Mouse (Mus musculus) forebrain, embryonic 12.5 days (tissue): ENCODE results near the gene Th. TPM values are rescaled to one million over a fixed set of nuclear protein-coding genes. Genes with fewer than 3 reads are reported as not detected.

ENCODE experiments used
- ATAC-seq: fragments of 200-750 bp; cut with Nextera tagmentation; 2 replicates; pipeline ENCODE4 v1.8.0; 2017; ENCODE audit warnings: moderate TSS enrichment; ENCODE audit not compliant: low FRiP score
- H3K27ac ChIP-seq: fragments of 300-500 bp; sonication (generic); 2 replicates; pipeline ENCODE4 v1.5.1; 2016; ENCODE audit warnings: mild to moderate bottlenecking
- H3K27me3 ChIP-seq: fragments of 300-500 bp; sonication (generic); 2 replicates; pipeline ENCODE4 v1.6.1; 2016; ENCODE audit warnings: mild to moderate bottlenecking
- H3K36me3 ChIP-seq: fragments of 300-500 bp; sonication (generic); replicated peaks from 2 replicates; pipeline ENCODE4 v1.6.1; 2016; ENCODE audit warnings: mild to moderate bottlenecking
- H3K4me1 ChIP-seq: fragments of 300-500 bp; sonication (generic); 2 replicates; pipeline ENCODE4 v1.6.1; 2016
- H3K4me2 ChIP-seq: fragments of 300-500 bp; sonication (generic); 2 replicates; pipeline ENCODE4 v1.6.1; 2016; ENCODE audit warnings: mild to moderate bottlenecking, moderate library complexity
- H3K4me3 ChIP-seq: fragments of 300-500 bp; sonication (generic); replicated peaks from 2 replicates; pipeline ENCODE4 v1.5.1; 2016; ENCODE audit warnings: mild to moderate bottlenecking
- H3K9ac ChIP-seq: fragments of 300-500 bp; sonication (generic); 2 replicates; pipeline ENCODE4 v1.6.1; 2016; ENCODE audit warnings: mild to moderate bottlenecking
- H3K9me3 ChIP-seq: fragments of 300-500 bp; sonication (generic); 2 replicates; pipeline ENCODE4 v1.6.1; 2016
- WGBS: fragments of 180-500 bp; shearing (Covaris S2); methylation state at CpG from one replicate; pipeline ENCODE4 v1.1.7; 2016; 5-methylcytosine and 5-hydroxymethylcytosine counted together
- polyA plus RNA-seq: library from polyadenylated mRNA; unstranded; fragments of >200 nt; fragmentation: Nextera tagmentation; extraction: Ambion mirVana; gene quantifications from 2 replicates; pipeline ENCODE4 v1.2.1, GENCODE M21; 2016

Th gene
- polyA plus RNA-seq, 1 experiment from 2014 or later = 13.9 TPM

DNA sequence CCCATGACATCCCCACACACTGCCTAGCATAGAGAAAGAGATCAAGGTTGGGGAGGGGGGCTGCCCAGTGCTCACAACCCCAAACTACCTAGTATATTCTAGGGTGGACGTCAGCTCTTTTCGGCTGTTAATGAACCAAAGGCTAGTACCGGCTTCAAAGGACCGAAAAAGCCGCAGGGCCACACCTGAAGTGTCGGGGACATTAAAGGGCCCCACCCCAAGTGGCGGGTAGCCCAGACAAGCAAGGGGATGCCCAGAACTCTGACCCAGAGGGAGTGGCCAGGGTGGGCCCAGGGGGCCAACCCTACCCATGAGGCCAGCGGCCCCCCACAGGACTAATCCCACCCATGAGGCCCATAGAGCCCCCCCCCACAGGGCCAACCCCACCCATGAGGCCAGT lies 3.6 kb downstream of the Th start:
- Histone ChIP-seq H3K27ac (no peak overlapping the region), H3K36me3 (no peaks in the 10 kb centered on the region), H3K4me3 (no peak overlapping the region), H3K9me3 (no peaks in the 10 kb centered on the region), H3K9ac (no peak overlapping the region), H3K27me3 (no peaks in the 10 kb centered on the region), H3K4me1 (no peaks in the 10 kb centered on the region), H3K4me2 (no peak overlapping the region)
- no peak for ATAC-seq
- 84% methylated on average over 7 of the region's 8 CpGs for WGBS

DNA sequence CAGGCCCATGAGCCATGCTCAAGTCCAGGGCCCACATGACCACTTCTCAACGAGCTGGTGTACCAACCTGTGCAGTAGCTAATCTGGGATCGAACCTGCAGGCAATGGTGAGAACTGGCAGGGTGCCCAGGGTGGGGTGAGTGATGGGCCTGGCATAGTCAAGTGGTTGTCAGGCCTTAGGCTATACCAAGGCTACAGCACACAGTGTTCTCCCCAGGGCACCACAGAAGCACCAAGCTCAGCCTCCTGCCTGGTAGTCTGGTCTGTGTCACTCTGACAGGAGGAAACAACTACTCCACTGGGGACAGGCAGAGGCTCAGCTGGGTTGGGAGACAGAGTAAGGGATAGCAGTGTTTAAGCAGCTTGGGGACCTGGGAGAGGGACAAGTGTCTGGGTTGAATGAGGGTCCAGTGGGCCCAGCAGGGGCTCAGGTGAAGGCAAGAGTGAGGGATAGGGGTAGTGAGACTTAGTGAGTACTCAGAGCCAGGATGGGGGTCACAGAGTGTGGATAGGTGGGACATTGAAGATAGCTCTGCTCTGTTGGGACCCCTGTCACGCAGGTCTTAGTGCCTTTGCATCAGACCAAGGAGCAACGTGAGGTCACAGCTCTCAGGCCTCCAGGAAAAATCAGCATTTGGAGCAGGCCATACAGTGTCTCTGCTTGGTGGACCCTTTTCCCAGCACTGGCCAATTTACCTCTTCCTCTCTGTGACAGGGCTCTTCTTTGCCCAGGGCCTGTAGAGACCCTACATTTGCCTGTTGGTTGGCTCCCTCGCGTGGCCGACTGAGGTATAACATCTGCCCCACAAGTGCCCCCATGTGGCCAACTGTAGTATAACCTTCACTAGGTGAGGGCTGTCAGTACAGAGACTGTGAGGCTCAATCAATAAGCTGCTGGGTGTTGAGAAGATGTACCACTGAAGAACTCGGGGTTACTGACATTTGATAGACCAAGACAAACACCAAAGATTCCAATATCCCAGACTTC lies 12.0 kb downstream of the Th start:
- peak; percentile 87 for ATAC-seq
- WGBS = 29% methylated on average over 8 of the region's 8 CpGs
- Histone ChIP-seq H3K27ac (no peak overlapping the region), H3K4me2 (no peak overlapping the region), H3K9me3 (no peaks in the 10 kb centered on the region), H3K27me3 (0 out of 2 replicates have a peak, but pooled peaks cover 11% of the 10 kb centered on the region), H3K36me3 (no peaks in the 10 kb centered on the region), H3K9ac (no peak overlapping the region), H3K4me1 (peaks cover 6% of the 10 kb centered on the region), H3K4me3 (no peak overlapping the region)

DNA sequence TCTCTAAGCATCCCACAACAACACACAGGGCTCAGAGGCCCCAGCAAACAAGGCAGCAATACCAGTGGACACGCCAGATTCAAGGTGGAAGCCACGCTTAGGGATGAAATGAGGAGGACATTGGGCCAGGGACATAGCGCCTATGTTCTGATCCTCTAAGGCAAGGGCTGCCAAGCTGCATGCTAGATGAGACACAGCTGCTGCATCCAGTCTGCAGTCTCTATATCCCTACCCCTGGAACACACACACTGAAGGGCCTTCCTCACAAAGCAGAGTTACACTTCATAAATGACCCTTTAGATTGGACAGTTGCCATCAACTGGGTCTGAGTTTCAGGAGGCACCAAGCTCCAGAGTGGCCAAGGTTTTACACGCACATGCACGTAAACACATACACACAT lies 13.3 kb downstream of the Th start:
- 92% methylated on average over 5 of the region's 5 CpGs for WGBS
- Histone ChIP-seq H3K27me3 (0 out of 2 replicates have a peak, but pooled peaks cover 11% of the 10 kb centered on the region), H3K4me3 (no peak overlapping the region), H3K36me3 (no peaks in the 10 kb centered on the region), H3K9me3 (no peaks in the 10 kb centered on the region), H3K4me1 (peaks cover 6% of the 10 kb centered on the region), H3K4me2 (no peak overlapping the region), H3K9ac (no peak overlapping the region), H3K27ac (no peak overlapping the region)
- ATAC-seq = no peak

DNA sequence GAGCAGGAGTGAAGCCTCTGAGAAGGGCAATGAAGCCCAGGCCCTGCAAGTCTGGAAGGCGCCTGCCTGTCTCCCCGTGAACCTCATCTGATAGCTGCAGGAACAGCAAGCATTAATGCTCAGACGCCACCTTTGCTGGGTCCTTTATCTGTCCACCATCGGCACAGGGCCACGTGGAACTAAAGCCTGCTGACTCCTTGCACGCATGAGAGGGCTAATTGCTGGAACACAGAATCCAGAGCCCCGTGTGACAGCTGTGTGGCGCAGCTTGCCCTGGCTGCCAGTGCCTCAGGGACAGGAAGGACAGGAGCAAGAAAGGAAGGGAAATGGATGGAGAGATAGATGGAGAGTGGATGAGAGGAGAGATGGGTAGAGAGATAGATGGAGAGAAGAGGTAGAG lies 14.8 kb downstream of the Th start:
- no peaks in the 10 kb centered on the region for H3K9me3 ChIP-seq
- no peak; the same call in 1 of the 2 replicates for ATAC-seq
- H3K36me3 ChIP-seq = no peaks in the 10 kb centered on the region
- no peak overlapping the region for H3K4me2 ChIP-seq
- H3K4me3 ChIP-seq = no peak overlapping the region
- 37% methylated on average over 8 of the region's 8 CpGs for WGBS
- H3K27me3 ChIP-seq = 0 out of 2 replicates have a peak, but pooled peaks cover 11% of the 10 kb centered on the region
- H3K9ac ChIP-seq = no peak overlapping the region
- H3K4me1 ChIP-seq = peaks cover 6% of the 10 kb centered on the region
- peak overlapping the region; percentile 53; the same call in 1 of the 2 replicates for H3K27ac ChIP-seq

DNA sequence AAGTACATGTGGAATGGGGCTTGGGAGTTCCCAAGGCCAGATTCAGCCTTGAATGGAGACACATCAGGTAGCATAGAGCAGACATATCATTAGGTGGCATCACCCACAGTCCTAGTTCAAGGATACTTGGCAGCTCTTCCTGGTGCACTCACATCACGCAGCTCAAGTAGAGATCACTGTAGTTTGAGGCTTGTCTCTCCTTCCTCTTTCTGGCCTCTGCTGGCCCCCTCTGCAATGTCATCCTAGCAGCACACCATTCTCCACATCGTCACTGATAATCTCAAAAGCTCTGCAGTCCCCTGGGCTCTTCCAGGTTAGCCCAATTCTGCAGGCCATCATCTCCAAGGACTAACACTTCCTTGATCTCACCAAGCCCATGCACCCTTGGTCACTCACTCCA lies 19.2 kb downstream of the Th start:
- peaks cover 9% of the 10 kb centered on the region; the same call in 1 of the 2 replicates for H3K27me3 ChIP-seq
- no peak overlapping the region for H3K4me2 ChIP-seq
- no peak overlapping the region for H3K4me3 ChIP-seq
- H3K36me3 ChIP-seq = no peaks in the 10 kb centered on the region
- 91% methylated on average over 2 of the region's 2 CpGs for WGBS
- no peaks in the 10 kb centered on the region for H3K9me3 ChIP-seq
- H3K4me1 ChIP-seq = peaks cover 6% of the 10 kb centered on the region
- ATAC-seq = no peak
- H3K27ac ChIP-seq = no peak overlapping the region
- no peak overlapping the region for H3K9ac ChIP-seq

DNA sequence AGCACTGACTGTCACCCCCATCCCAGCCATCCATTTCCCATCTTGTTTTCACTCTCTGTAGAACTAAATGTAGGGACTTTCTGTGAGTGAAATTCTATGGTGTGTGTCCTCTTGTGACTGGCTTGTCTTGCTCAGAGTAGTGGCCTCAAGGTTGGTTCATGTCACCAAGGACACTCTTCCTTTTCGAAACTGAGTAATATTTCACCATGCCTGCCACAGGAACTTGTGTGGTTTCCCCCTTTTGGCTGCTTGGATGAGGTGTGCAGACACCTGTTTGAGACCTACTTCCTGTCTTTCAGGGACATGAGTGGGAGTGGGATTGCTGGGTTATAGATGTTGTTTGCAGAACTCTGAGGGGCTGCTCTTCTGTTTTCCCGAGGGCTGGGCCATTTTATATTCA lies 20.8 kb downstream of the Th start:
- Histone ChIP-seq H3K4me3 (no peak overlapping the region), H3K4me1 (peaks cover 6% of the 10 kb centered on the region; the same call in 1 of the 2 replicates), H3K4me2 (no peak overlapping the region), H3K9ac (no peak overlapping the region), H3K36me3 (no peaks in the 10 kb centered on the region), H3K9me3 (no peaks in the 10 kb centered on the region), H3K27me3 (peaks cover 9% of the 10 kb centered on the region; the same call in 1 of the 2 replicates), H3K27ac (no peak overlapping the region)
- no peak for ATAC-seq
- WGBS = 65% methylated on average over 2 of the region's 2 CpGs

DNA sequence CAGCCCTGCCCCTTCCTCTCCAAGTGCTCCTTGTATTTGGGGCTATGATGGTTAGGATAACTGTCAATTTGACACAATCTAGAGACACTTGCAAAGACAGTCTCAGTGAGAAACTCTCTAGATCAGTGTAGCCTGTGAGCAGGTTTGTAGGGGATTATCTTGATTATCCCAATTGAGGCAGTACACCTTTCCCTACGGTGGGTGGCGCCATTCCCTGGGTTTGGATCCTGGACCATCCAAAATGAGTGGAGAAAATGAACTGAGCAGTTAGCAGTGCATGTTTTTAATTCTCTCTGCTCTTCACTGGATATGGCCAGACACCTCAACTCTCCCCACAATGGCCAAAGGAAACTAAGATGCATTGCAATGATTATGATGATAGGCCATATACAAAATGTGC lies 21.3 kb downstream of the Th start:
- WGBS = 36% methylated on average over 2 of the region's 2 CpGs
- H3K4me1 ChIP-seq = peaks cover 8% of the 10 kb centered on the region; the same call in 1 of the 2 replicates

DNA sequence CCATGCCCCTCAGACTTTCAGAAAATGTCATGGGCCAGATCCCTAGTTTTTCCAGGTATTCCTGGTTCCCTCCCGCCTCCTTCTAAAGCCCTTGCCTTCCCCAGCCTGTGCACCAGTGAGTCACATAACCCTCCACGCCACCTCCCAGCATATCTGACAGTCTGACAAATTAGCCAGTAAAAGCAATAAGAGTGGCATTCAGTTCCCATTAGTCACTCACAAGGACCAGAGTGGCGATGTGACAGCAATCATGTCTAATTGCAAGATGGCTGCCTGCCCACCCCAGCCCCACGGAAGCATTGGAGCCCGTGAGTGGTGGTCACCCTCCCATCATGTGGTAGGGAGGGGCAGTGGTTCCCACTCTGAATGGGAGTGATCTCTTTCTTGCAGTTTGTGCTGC lies 25.3 kb downstream of the Th start:
- H3K36me3 ChIP-seq = no peaks in the 10 kb centered on the region
- peak overlapping the region; percentile 74 for H3K27ac ChIP-seq
- no peaks in the 10 kb centered on the region for H3K9me3 ChIP-seq
- no peak overlapping the region for H3K4me3 ChIP-seq
- no peak overlapping the region for H3K9ac ChIP-seq
- WGBS = 56% methylated on average over 5 of the region's 5 CpGs
- H3K4me2 ChIP-seq = no peak overlapping the region
- ATAC-seq = peak; percentile 24; the same call in 1 of the 2 replicates
- peaks cover 46% of the 10 kb centered on the region for H3K4me1 ChIP-seq
- H3K27me3 ChIP-seq = peaks cover 30% of the 10 kb centered on the region

More for the DNA sequence above, 21.3 kb downstream of the Th start:
- Histone ChIP-seq H3K9ac (no peak overlapping the region), H3K4me2 (no peak overlapping the region), H3K36me3 (no peaks in the 10 kb centered on the region), H3K4me3 (no peak overlapping the region), H3K9me3 (no peaks in the 10 kb centered on the region), H3K27me3 (peaks cover 12% of the 10 kb centered on the region), H3K27ac (no peak overlapping the region)
- ATAC-seq = no peak

DNA sequence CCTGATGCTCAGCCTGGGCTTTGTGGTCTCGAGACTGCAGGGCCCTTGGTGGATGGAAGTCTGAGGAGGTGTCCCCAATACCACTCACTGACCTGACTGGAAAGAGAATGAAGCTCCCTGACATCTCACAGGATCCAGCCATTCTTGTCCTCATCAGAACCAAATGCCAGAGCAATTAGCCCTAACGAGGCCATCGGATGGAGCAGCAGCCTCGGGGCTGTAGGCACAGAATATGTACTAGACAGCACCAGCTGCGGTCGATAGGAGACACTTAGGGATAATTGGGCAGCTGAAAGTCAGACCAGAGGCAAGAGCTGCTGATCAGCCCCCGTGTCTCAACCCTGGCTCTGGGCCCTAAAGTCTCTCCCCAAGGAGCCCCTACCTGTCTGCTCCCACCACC lies 26.6 kb downstream of the Th start:
- Histone ChIP-seq H3K9ac (no peak overlapping the region), H3K27me3 (peaks cover 36% of the 10 kb centered on the region), H3K4me3 (no peak overlapping the region), H3K36me3 (no peaks in the 10 kb centered on the region), H3K4me1 (peaks cover 58% of the 10 kb centered on the region), H3K27ac (peak overlapping the region; percentile 74), H3K4me2 (no peak overlapping the region; the same call in 1 of the 2 replicates), H3K9me3 (no peaks in the 10 kb centered on the region)
- 18% methylated on average over 7 of the region's 7 CpGs for WGBS
- no peak for ATAC-seq

DNA sequence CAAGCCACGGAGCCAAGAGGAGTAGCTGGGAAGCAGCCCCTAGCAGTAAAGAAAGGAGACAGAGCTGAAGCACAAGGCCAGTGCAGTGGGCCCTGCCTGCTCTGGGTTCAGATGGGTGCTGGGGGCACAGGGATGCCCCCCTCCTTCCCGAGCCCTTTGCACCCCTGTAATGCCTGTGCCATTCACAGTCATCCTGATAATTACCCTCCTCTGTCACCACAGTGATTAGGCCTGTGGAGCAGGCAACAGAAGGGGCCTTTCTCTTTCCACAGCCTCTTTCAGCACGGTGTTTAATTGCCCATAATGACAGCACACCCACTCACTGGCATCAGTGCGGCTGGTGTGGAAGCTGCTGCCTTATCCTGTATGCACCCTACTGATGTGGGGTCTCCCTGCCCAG lies 28.0 kb downstream of the Th start:
- H3K4me1 ChIP-seq = peaks cover 59% of the 10 kb centered on the region
- H3K9ac ChIP-seq = no peak overlapping the region; the same call in 1 of the 2 replicates
- ATAC-seq = peak; percentile 83
- no peaks in the 10 kb centered on the region for H3K36me3 ChIP-seq
- WGBS = 15% methylated on average over 4 of the region's 4 CpGs
- H3K9me3 ChIP-seq = no peaks in the 10 kb centered on the region
- H3K27ac ChIP-seq = peak overlapping the region; percentile 91
- H3K4me3 ChIP-seq = no peak overlapping the region
- no peak overlapping the region for H3K4me2 ChIP-seq
- H3K27me3 ChIP-seq = peaks cover 48% of the 10 kb centered on the region

DNA sequence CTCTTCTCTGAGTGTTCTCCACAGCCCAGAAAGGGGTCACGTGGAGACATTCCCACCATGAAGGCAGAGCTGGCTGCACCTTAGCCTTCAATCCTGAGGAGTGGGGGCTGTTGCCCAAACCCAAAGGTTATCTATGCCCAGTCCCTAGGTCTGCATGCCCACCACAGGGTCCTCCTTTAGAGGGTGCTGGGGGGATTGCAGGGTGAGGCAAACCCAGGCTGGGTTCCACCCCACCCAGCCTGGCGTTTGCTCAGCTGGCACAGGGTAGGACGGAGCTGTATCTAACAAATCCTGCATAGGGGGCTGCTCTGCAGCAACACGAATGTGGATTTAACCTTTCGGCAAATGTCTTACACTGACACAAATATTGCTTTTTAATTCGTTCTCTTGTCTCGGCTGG lies 29.2 kb downstream of the Th start:
- ATAC-seq = no peak
- peak overlapping the region; percentile 91; the same call in 1 of the 2 replicates for H3K27ac ChIP-seq

DNA sequence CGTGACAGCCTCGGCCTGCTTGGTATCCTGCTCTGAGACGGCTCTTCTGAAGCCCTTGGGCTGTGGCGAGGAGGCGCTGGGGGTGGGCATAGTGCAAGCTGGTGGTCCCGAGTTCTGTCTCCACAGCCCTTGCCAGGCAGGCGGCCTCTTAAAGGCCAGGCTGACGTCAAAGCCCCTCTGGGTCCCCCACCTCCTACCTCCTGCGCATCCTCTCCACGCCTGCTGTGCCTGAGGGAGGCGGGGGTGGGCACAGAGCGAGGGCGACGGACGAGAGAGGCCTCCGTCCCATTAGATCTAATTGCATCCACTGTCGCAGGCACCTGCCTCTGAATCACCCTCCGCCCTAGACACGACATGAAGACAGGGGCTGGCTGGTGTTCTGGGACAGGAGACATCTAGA lies 31.1 kb downstream of the Th start:
- Histone ChIP-seq H3K27ac (0 out of 2 replicates have a peak overlapping the region, but pooled peaks have one; percentile 13), H3K27me3 (peaks cover 59% of the 10 kb centered on the region), H3K36me3 (no peaks in the 10 kb centered on the region), H3K4me1 (peaks cover 58% of the 10 kb centered on the region), H3K9ac (no peak overlapping the region), H3K4me2 (0 out of 2 replicates have a peak overlapping the region, but pooled peaks have one; percentile 8), H3K4me3 (no peak overlapping the region), H3K9me3 (no peaks in the 10 kb centered on the region)
- WGBS = 48% methylated on average over 19 of the region's 19 CpGs
- ATAC-seq = no peak

More for the DNA sequence above, 29.2 kb downstream of the Th start:
- H3K4me1 ChIP-seq = peaks cover 64% of the 10 kb centered on the region
- H3K9ac ChIP-seq = no peak overlapping the region
- 68% methylated on average over 7 of the region's 7 CpGs for WGBS
- H3K36me3 ChIP-seq = no peaks in the 10 kb centered on the region
- H3K4me2 ChIP-seq = no peak overlapping the region
- peaks cover 51% of the 10 kb centered on the region for H3K27me3 ChIP-seq
- no peaks in the 10 kb centered on the region for H3K9me3 ChIP-seq
- H3K4me3 ChIP-seq = no peak overlapping the region
